Mouse (Mus musculus) macrophage (primary cell): ENCODE data around the gene Tmem170b. TPM values are rescaled to one million over a fixed set of nuclear protein-coding genes. Genes with fewer than 3 reads are reported as not detected.

Experiments used
- H3K27ac ChIP-seq: fragments of 350-480 bp; formaldehyde crosslinking; 2 replicates; pipeline ENCODE4 v1.9.0; 2021
- H3K36me3 ChIP-seq: fragments of 350-480 bp; formaldehyde crosslinking; 2 replicates; pipeline ENCODE4 v1.9.0; 2021; ENCODE audit errors: inconsistent target
- H3K4me3 ChIP-seq: fragments of 350-480 bp; formaldehyde crosslinking; 2 replicates; pipeline ENCODE4 v1.9.0; 2021; ENCODE audit errors: inconsistent target
- H3K79me2 ChIP-seq: fragments of 350-480 bp; formaldehyde crosslinking; 2 replicates; pipeline ENCODE4 v1.9.0; 2021; ENCODE audit errors: inconsistent target
- WGBS: methylation state at CpG from one replicate; pipeline ENCODE4 v1.1.7; 2026; ENCODE audit warnings: inconsistent platforms; ENCODE audit not compliant: missing documents; 5-methylcytosine and 5-hydroxymethylcytosine counted together
- polyA plus RNA-seq: library from polyadenylated mRNA; stranded (reverse); fragments of 250-400 nt; gene quantifications from 3 replicates; pipeline ENCODE4 v1.2.4, GENCODE M21; 2018; ENCODE audit warnings: inconsistent platforms

The Tmem170b gene
- polyA plus RNA-seq, 1 experiment from 2014 or later = 13.8 TPM

DNA sequence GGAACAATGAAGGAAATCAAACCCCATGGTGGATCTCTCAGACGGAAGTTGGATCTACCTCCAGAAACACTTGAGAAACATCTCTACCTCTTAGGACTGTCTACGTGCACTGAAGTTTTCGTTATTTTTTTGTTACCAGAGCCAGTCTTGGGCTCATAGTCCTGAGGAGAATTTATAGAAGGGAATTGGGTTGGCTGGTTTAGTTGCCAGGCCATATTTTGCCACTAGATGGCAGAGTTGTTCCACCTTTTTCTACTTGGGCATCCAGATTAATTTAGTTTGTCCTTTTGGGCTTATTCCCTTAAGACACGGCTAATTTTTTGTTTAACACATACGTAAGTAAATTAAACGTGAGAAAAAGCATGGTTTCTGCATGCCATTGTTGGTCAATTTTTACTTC, 37.1 kb downstream of the Tmem170b start:
- Histone ChIP-seq H3K79me2 (no peaks in the 10 kb centered on the region; the same call in 1 of the 2 replicates), H3K4me3 (no peak overlapping the region)
- WGBS = 41% methylated on average over 6 of the region's 6 CpGs

DNA sequence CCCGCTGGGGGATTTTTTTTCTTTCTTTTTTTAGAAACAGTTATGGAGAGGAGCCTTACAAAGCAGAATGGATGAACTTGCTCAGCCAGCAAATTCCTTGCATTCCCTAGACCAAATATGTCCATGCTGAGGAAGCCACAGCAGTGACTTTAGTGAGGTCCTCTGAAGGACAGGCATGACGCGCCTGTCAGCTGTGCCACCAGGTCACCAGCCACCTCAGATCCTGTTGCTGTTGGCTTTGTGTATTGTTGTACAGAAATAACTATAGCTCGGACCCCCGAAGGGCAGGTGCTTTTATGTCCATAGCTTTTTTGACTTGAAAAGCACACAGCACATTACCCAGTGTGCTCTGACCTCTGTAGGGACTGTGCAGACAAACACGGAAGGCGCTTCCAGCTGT, 38.1 kb downstream of the Tmem170b start:
- H3K36me3 ChIP-seq = peaks cover 6% of the 10 kb centered on the region; the same call in 1 of the 2 replicates
- H3K27ac ChIP-seq = no peak overlapping the region
- 86% methylated on average over 6 of the region's 7 CpGs for WGBS
- H3K4me3 ChIP-seq = no peak overlapping the region
- H3K79me2 ChIP-seq = no peaks in the 10 kb centered on the region; the same call in 1 of the 2 replicates

More for the DNA sequence above, 37.1 kb downstream of the Tmem170b start:
- Histone ChIP-seq H3K36me3 (peaks cover 6% of the 10 kb centered on the region; the same call in 1 of the 2 replicates), H3K27ac (no peak overlapping the region)

DNA sequence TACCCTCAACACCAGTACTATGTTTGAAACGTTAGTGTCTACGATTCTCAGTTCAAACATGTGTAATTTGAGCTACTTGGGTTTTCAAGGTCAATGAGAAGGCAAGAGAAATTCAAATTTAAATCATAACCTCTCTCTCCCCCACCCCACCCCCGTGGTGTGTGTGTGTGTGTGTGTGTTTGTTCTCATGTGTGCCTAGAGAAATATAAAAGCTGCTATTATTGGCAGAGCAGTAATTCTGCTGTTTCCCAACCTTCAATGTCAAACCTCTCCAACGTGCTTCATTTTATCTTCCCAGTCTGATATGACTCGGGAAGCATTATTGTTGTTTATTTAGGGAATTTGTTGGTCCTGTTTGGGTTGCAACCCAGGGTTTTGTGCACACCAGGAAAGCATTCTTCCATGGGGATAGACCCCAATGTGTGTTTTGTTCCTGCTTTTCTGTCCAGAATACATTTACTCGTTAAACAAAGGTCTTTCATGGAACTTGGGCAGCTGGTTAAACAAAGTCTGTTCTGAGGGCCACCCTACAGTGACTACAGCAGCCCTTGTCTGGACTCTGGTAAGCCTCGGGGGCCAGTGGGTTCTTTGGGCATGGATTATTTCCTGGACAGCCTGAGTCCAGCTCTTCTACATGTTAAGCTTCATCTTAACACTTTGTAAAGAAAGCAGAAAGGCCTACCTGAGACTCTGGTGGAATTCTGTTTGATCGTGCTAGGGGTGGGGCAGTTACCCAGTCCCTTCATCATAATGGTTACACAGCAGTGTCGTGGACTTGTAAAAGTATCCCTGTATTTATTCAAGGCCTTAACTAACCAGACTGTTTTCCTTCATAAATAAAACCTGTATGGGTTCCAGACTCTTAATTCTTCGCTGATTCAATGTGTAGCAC, 39.1 kb downstream of the Tmem170b start:
- H3K4me3 ChIP-seq = no peak overlapping the region
- no peaks in the 10 kb centered on the region for H3K79me2 ChIP-seq
- H3K27ac ChIP-seq = no peak overlapping the region
- no peaks in the 10 kb centered on the region for H3K36me3 ChIP-seq
- WGBS = 95% methylated on average over 10 of the region's 10 CpGs

DNA sequence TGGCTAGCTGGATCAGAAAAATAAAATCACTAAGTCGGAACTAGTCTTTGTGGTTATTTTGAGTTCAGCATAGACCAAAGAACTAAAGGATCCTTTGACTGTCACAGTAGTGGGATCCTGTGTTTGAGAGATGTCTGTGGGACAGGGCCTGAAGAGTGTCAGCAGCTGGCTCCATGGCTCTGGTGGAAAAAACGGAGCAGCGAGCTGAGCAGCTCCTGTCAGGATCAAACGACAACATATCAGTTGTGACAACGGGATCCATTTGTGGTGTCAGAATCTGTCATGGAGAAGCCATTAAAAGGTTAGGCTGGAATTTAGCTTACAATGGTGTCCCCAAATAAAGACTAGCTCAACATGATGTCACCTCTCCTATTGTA, 39.8 kb downstream of the Tmem170b start:
- no peak overlapping the region for H3K4me3 ChIP-seq
- H3K36me3 ChIP-seq = no peaks in the 10 kb centered on the region
- no peaks in the 10 kb centered on the region for H3K79me2 ChIP-seq
- H3K27ac ChIP-seq = no peak overlapping the region
- 96% methylated on average over 5 of the region's 5 CpGs for WGBS

DNA sequence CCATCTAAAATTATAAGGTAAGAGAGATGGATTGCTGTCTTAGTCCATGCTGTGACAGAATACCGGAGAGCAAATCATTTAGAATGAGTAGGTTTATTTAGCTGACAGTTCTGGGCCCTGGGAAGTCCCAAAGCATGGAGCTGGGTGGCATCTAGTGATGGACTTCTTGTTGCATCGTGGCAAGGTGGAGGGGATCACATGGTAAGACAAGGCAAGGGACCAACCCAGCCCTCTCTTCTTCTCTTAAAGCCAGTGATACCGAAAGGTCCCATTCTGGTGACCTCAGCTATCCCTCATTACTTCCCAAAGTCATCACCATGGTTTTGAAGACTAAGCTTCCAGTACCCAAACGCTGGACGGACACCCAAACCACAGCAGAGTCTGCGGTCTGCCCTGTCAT, 42.3 kb downstream of the Tmem170b start:
- WGBS = 88% methylated on average over 6 of the region's 6 CpGs

DNA sequence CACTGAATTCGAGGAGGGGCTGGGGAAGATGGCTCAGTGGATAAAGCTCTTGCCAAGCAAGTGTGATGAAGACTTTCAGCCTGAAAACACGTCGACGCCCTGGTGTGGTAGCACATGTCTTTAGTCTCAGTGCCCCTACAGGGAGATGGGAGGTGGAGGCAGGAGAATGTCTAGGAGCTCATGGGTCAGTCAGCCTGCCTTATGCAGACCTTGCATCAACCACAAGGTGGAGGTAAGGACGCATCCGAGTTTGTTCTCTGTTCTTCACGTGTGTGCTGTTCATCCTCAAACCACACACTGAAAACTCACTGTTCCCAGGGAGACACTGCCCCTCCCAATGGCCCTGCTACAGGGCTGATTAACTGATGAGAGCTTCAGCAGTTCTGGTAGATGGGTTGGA, 45.0 kb downstream of the Tmem170b start:
- Histone ChIP-seq H3K79me2 (no peaks in the 10 kb centered on the region), H3K36me3 (no peaks in the 10 kb centered on the region), H3K27ac (no peak overlapping the region), H3K4me3 (no peak overlapping the region)
- 77% methylated on average over 7 of the region's 7 CpGs for WGBS

More for the DNA sequence above, 42.3 kb downstream of the Tmem170b start:
- Histone ChIP-seq H3K36me3 (no peaks in the 10 kb centered on the region), H3K27ac (no peak overlapping the region), H3K4me3 (no peak overlapping the region), H3K79me2 (no peaks in the 10 kb centered on the region)

DNA sequence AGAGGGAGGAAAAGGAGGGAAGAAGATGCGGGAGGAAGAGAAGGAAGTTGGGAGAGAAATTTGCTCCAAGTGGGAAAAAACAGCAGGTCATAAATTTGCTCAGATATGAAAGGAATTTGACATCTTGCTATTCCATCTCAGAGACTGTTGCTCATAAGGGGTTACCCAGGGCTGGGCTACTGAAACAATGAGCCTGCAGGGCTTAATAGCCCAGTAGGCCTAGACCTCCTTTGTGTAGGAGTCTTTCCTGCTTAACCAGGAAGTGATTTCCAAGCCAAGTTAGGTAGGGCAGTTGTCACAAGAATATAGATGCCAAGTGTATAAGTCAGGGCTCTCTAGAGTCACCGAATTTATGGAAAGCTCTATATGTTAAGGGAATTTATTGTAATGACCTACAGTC, 48.1 kb downstream of the Tmem170b start:
- Histone ChIP-seq H3K4me3 (no peak overlapping the region), H3K36me3 (no peaks in the 10 kb centered on the region), H3K27ac (no peak overlapping the region), H3K79me2 (no peaks in the 10 kb centered on the region)
- WGBS = 91% methylated on average over 2 of the region's 2 CpGs

DNA sequence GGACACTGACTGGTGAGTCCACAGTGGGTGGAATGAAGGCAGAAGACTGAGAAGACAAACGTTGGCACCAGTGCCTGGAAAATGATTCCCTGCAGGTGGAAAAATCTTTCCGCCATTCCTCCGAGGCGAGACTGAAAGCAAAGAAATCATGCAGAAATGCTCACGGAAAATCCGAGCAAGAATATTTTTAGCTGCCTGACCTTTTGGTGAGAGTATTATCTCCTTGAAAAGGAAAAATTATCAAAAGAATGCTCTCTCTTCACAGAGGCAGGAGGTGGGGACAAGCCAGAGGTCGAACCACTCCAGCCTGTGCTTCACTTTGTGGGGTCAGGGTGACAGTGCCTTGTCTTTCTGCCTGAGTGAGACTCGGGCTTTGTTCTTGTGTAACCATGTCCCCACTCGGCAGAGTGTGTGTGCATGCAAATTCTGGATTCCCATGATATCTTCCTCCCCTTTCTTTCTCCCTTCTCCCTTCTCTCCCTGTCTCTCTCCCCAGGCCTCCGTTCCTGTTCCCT, 49.9 kb downstream of the Tmem170b start:
- WGBS = 90% methylated on average over 10 of the region's 10 CpGs
- no peak overlapping the region for H3K4me3 ChIP-seq
- no peaks in the 10 kb centered on the region for H3K36me3 ChIP-seq
- H3K27ac ChIP-seq = no peak overlapping the region
- H3K79me2 ChIP-seq = no peaks in the 10 kb centered on the region

DNA sequence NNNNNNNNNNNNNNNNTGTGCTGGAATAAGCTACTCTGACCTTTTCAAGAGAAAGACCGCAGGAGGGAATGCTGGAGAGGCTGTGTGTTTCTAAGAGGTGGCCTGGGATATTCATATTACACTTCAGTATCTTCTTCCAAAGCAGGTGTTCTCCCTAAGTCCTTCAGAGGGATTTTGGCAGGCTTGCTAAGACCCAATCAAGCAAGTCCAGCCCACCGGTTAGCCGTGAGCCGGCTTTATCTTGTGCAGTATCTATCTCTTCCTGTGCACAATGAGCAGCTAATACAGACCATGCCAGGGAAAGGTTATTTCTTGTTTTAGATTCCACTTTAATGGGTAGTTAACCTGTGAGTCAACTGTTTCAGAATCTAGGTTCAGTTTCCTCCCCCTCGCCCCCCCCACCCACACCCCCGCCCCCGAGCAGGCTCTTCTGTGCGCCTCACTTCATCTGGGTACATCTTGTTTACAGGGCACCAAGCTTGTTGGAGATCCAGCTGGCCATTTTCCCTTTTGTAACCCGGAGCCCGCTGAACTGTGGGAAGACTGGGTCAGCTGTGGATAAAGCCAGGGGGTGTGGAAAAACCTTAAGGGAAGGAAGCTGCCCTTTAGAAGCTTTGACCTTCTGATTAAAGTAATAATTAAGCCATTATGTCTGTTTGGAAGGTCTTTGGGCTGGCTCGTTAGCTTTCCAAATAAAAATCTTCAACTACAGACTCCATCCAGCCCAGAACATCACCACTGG, 54.5 kb downstream of the Tmem170b start:
- Histone ChIP-seq H3K36me3 (no peaks in the 10 kb centered on the region), H3K27ac (no peak overlapping the region), H3K79me2 (no peaks in the 10 kb centered on the region), H3K4me3 (no peak overlapping the region)
- WGBS = 82% methylated on average over 11 of the region's 11 CpGs

DNA sequence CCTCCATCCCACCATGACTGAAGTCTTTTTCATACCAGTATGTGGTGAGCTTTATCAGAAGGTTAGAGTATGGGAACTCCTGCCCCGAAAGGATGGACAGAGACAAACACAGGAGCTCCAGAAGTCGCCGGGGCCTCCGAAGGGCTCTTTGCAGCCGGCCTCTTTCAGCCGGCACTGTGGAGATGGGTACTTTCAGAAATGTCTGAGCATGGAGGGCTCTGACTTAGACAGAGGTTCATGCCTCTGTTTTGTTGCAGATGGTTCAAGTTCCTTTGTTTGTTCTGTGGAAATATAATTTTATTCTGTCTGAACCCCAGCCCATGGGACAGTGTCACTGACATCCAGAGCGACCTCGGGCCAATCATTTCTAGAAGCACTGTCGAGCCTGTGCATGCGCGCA, 55.4 kb downstream of the Tmem170b start:
- Histone ChIP-seq H3K27ac (no peak overlapping the region), H3K4me3 (no peak overlapping the region), H3K79me2 (no peaks in the 10 kb centered on the region), H3K36me3 (no peaks in the 10 kb centered on the region)
- 94% methylated on average over 11 of the region's 11 CpGs for WGBS

DNA sequence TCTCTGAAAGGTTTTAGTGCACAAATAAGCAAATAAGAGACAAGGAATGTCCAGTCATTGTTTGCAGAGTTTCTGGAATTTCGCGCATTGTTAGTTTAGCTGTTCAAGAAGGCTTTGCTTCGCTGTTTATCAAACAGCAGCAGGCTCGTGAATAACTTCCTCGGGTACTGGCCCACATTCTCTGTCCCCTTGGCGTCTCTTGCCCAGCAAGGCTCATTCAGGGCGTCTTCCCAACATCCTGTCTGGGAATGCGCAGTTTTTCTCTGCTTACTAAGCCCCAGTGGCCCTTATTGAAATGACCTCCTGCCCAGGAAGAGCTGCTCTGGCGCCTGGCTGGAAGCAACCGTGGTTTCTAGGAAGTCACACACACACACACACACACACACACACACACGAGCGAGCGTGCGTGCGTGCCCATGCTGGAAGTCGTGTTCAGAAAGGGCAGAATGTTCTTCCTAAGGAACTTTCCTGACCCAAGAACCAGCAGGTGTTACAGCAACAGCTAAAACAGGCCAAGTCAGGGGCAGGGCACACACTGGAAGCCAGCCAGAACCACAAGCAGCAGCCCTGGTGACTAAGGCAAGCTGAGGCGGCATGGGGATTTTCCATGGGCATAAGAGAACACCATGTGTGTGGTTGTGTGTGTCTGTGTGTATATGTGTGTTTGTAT, 56.8 kb downstream of the Tmem170b start:
- Histone ChIP-seq H3K4me3 (no peak overlapping the region), H3K27ac (no peak overlapping the region), H3K79me2 (no peaks in the 10 kb centered on the region), H3K36me3 (no peaks in the 10 kb centered on the region)
- 27% methylated on average over 15 of the region's 17 CpGs for WGBS

DNA sequence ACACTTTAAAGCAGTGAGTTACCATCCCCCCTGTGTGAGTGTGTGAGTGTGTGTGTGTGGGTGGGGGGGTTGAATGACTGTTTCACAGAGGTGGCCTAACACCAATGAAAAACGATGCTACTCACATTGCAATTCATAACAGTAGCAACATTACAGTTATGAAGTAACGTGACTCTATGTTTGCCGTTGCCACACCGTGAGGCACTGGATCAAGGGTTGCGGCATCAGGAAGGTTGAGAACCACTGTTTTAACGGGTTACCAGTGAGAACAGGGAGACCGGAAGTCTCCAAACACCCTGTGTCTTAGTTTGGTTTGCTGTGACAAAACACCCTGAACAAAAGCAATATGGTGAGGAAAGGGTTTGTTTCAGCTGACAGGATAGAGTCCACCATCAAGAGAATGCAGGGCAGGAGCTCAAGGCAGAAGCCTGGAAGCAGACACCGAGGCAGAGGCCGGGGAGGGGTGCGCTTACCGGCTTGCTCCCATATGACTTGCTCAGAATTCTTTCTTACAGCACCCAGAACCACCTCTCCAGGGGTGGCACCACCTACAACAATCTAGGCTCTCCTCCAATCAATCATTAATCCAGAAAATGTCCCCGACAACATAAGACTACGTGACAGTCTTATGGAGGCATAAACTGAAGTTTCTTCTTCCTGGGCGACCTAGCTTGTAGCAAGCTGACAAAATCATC, 57.9 kb downstream of the Tmem170b start:
- Histone ChIP-seq H3K79me2 (no peaks in the 10 kb centered on the region), H3K36me3 (no peaks in the 10 kb centered on the region), H3K27ac (no peak overlapping the region), H3K4me3 (no peak overlapping the region)
- WGBS = 82% methylated on average over 14 of the region's 14 CpGs

DNA sequence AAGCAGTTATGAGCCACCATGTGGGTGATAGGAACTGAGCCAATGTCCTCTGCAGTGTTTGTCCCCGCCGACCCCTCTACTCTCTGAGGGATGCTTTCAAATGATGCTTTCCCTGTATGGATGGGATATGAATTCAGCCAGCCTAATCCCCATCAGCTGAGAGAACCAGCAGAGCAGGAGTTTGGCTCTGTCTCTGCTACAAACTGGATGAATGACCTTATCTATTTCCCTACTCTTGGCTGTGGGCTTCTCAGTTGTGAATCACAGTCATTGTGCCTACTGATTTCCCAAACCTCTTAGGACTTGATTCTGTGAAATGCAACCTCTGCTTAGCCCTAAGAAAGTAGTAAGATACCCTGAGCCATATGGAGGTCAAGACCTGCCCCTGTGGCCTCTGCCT, 64.2 kb downstream of the Tmem170b start:
- no peak overlapping the region for H3K27ac ChIP-seq
- H3K79me2 ChIP-seq = no peaks in the 10 kb centered on the region
- no peaks in the 10 kb centered on the region for H3K36me3 ChIP-seq
- 94% methylated on average over 2 of the region's 2 CpGs for WGBS
- no peak overlapping the region for H3K4me3 ChIP-seq
